Mouse (Mus musculus) G1E (cell line): Measurements from ENCODE around the gene Ccl11.

Source experiments
- CTCF ChIP-seq: IDR thresholded peaks from 2 replicates; pipeline ENCODE4 v1.5.1; 2012; ENCODE audit warnings: low read depth, low read length, inconsistent platforms, mixed read lengths
- GATA1 ChIP-seq: IDR thresholded peaks from 2 replicates; pipeline ENCODE4 v1.6.1; 2012; ENCODE audit warnings: borderline replicate concordance, low read length, inconsistent platforms, mixed read lengths

GRCm38 (mm10) chr11:82063454-82063853 is 5.8 kb downstream of the Ccl11 start:
- TF ChIP-seq CTCF: no peak
- no peak for TF ChIP-seq GATA1
